Mouse (Mus musculus) brain, embryonic 14.5 days (tissue): ENCODE data around the gene Glyat.

Source experiments
- CTCF ChIP-seq: fragments of 200-500 bp; IDR thresholded peaks from 2 replicates; pipeline ENCODE4 v1.5.1; 2012; ENCODE audit warnings: inconsistent platforms, mild to moderate bottlenecking, moderate library complexity, borderline replicate concordance; ENCODE audit not compliant: insufficient read depth, insufficient read length; ENCODE audit errors: extremely low read depth
- POLR2A ChIP-seq: fragments of 200-500 bp; IDR thresholded peaks from 2 replicates; pipeline ENCODE4 v1.6.1; 2012; ENCODE audit warnings: mild to moderate bottlenecking, inconsistent platforms, borderline replicate concordance; ENCODE audit not compliant: poor library complexity, insufficient read depth, insufficient read length, severe bottlenecking; ENCODE audit errors: extremely low read depth

DNA sequence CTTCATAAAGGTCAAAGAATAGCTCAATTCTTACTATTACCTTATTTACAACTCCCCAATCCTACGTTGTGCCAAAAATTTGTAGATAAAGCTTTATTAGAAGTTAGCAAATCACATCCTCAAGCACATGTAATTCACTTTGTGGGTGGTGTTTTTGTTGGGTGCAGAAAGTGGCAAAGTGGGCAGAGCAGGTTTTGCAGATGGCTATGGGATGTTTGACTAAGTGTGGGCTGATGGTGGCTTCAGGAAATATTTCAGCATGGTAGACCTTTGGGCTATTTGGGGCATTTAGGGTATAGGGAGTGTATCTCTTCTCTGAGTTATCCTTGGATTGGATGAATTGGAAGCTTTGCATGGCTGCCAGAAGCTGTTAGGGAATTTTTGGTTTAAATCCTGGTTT is 33.0 kb downstream of the Glyat start:
- no peak for TF ChIP-seq CTCF
- TF ChIP-seq POLR2A: no peak
